Comparison of ENCODE assay signal across 11 mouse cellular contexts in the genomic region with DNA sequence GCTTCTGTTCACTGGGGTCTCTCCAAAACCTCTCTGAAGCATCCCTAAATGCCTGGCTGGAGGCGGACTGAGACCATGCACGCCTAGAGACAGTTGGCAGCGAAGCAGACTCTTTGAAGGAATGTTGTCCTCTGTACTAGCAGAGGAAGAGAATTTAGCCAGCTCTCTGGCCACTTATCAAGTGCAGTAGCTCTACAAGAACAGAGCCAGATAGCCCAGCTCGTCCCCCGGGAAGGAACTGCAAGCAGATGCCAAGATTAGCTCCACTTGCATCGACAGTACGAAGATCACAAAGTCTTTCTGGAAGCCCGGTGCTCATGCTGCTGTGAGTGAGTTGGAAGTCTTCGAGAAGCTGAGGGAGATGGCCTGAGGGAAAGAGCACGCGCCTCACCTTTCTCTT.
DNase-seq lines count a peak whose midpoint lies in the region; ATAC-seq and TF ChIP-seq lines count a peak whose summit lies in the region.
"Had no signal": no experiment of that assay in that cellular context is flagged by ENCODE, and none has a peak within 500 bp of the region (broad histone marks: within the 10 kb centered on the region; RNA-seq: fewer than 3 reads in every experiment).

No protein-coding gene starts in this region.

- H3K9ac ChIP-seq in heart, embryonic 14.5 days (ENCODE audit: low read length): no peak overlapping the region
- H3K9ac ChIP-seq: forebrain, embryonic 15.5 days had no signal

- ATAC-seq in heart, embryonic 14.5 days (ENCODE audit: insufficient number of reproducible peaks, insufficient read depth, low FRiP score, low read depth): 0 out of 2 replicates have a peak, but pooled peaks have one; percentile 20
- ATAC-seq: activated CD4-positive, CD25-positive, alpha-beta regulatory T cell, adult 4 months; forebrain, embryonic 15.5 days had no signal

- H3K4me3 ChIP-seq in heart, embryonic 14.5 days (ENCODE audit: control insufficient read depth in 1 of 2, insufficient read depth in 1 of 2, low read depth in 1 of 2, low read length in 2 of 2): no peak overlapping the region
- H3K4me3 ChIP-seq in thymus, adult 2 months (ENCODE audit: control insufficient read depth, insufficient read depth, low read length): no peak overlapping the region
- H3K4me3 ChIP-seq: forebrain, embryonic 15.5 days had no signal

- no peak for TF ChIP-seq CTCF in thymus, adult 2 months (IDR thresholded peaks at IDR 0.05; ENCODE audit: borderline replicate concordance, control insufficient read depth, extremely low read depth, insufficient read depth, low read length, poor library complexity)

- WGBS in heart, embryonic 14.5 days: 31% methylated on average over 11 of the region's 11 CpGs
- WGBS in thymus, adult 2 months: 93% methylated on average over 11 of the region's 11 CpGs

- no peaks in the 10 kb centered on the region for H3K36me3 ChIP-seq in heart, embryonic 14.5 days (ENCODE audit: control insufficient read depth, insufficient read depth, low read length)
- H3K36me3 ChIP-seq in thymus, adult 2 months (ENCODE audit: control insufficient read depth, insufficient read depth, low read length): no peaks in the 10 kb centered on the region
- H3K36me3 ChIP-seq: forebrain, embryonic 15.5 days had no signal

- H3K27me3 ChIP-seq in heart, embryonic 14.5 days (ENCODE audit: control insufficient read depth, insufficient read depth, low read length): no peaks in the 10 kb centered on the region
- H3K27me3 ChIP-seq in thymus, adult 2 months (ENCODE audit: control insufficient read depth, insufficient read depth, low read length): no peaks in the 10 kb centered on the region
- H3K27me3 ChIP-seq: forebrain, embryonic 15.5 days had no signal

- no peak overlapping the region; the same call in 1 of the 2 replicates for H3K4me2 ChIP-seq in heart, embryonic 14.5 days (ENCODE audit: low read length)
- H3K4me2 ChIP-seq: forebrain, embryonic 15.5 days had no signal

- H3K9me3 ChIP-seq in heart, embryonic 14.5 days (ENCODE audit: control insufficient read depth, low read length): no peaks in the 10 kb centered on the region
- H3K9me3 ChIP-seq: forebrain, embryonic 15.5 days had no signal

- no peak for TF ChIP-seq POLR2A in thymus, adult 2 months (IDR thresholded peaks at IDR 0.05; ENCODE audit: control insufficient read depth, extremely low read depth, insufficient read depth, low read length, poor library complexity)

- peaks cover 31 to 32% of the 10 kb centered on the region in 2 experiments for H3K4me1 ChIP-seq in heart, embryonic 14.5 days (ENCODE audit: control insufficient read depth in 2 of 2, insufficient read depth in 2 of 2, low read length in 2 of 2)
- H3K4me1 ChIP-seq in thymus, adult 2 months (replicated peaks; ENCODE audit: control insufficient read depth, insufficient read depth, low read length): 0 out of 2 replicates have a peak, but pooled peaks cover 2% of the 10 kb centered on the region
- H3K4me1 ChIP-seq: forebrain, embryonic 15.5 days had no signal

- no peak overlapping the region for H3K27ac ChIP-seq in heart, embryonic 14.5 days (replicated peaks in 1 of 2; ENCODE audit: control insufficient read depth in 1 of 2, insufficient read depth in 1 of 2, low read depth in 2 of 2, low read length in 2 of 2)
- H3K27ac ChIP-seq in thymus, adult 2 months (ENCODE audit: control insufficient read depth, insufficient read depth, low read length): no peak overlapping the region
- H3K27ac ChIP-seq: forebrain, embryonic 15.5 days; macrophage had no signal

- peak; percentile 43 for DNase-seq in kidney, postnatal 14 days
- no peak for DNase-seq in kidney, adult 11 months
- peak; percentile 11 for DNase-seq in 3T3-L1 (ENCODE audit: low read depth, low spot score)
- peak; percentile 39 for DNase-seq in brain, adult 2 months (ENCODE audit: low read depth, low spot score)
- no peak for DNase-seq in thymus, adult 2 months
- DNase-seq in thymus, postnatal 10 days (ENCODE audit: low spot score in 2 of 2): no peak
- DNase-seq: spleen, adult 18-20 months had no signal

Comparison
In these comparisons a context has a peak if more than half of its experiments do, and no peak if none do; other contexts are left out.
1. DNase-seq: peak in kidney, postnatal 14 days (single experiment), 3T3-L1 (single experiment) and brain, adult 2 months (single experiment); none in kidney, adult 11 months (single experiment), thymus, adult 2 months (single experiment) and thymus, postnatal 10 days (0 of 2).